Mouse (Mus musculus) frontal cortex, adult 2 months (tissue): ENCODE measurements at regions not wholly inside any gene's neighbourhood (a gene's known extent, or its start where the extent isn't known, plus 50 kb on each side); places are given as distances from the start of the nearest gene placed in this dataset.

Experiments used
- DNase-seq, 2 experiments: peaks; one replicate each; pipeline ENCODE4 v3.0.0; 2022; ENCODE audit warnings: low spot score in 1 of 2; ENCODE audit errors: extremely low spot score in 1 of 2

DNA sequence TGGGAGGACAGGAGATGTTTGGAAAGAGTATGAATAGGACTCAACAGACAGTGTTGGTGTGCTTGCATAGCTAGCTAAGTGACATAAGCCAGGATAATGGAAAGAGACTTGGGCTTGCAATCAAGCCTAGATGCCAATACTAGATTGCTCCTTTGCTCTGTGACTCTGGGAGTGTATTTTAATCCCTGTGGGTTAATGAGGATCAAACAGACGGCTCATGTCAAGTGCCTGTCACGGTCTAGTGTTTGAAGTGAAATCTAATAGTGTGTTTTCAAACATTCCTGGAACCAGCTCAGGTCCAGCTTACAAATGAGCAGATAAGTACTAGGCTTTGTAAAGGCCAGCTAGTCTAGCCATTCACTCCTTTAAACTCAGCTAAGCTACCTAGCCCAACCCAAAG is 64.1 kb upstream of the Ranbp3l start:
- DNase-seq = no peak

GRCm38 (mm10) chr15:8897487-8898158 is 70.1 kb upstream of the Ranbp3l start:
- DNase-seq = no peak

DNA sequence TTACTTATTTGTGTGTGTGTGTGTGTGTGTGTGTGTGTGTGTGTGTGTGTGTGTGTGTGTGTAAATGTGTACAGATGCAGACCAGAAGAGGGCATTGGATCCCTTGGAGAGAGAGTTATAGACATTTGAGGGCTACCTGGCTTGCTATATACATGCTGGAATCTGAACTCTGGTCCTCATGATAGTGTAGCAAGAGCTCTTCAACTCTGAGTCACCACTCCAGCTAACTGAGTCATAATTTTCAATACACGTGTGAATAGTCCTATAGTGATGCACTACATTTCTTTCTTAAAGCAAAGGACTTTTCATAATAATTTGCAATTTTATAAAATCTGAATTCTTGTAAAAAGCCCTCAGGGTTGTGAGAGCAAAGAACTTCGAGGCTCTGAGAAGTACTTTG is 70.9 kb upstream of the Ranbp3l start:
- DNase-seq = no peak

DNA sequence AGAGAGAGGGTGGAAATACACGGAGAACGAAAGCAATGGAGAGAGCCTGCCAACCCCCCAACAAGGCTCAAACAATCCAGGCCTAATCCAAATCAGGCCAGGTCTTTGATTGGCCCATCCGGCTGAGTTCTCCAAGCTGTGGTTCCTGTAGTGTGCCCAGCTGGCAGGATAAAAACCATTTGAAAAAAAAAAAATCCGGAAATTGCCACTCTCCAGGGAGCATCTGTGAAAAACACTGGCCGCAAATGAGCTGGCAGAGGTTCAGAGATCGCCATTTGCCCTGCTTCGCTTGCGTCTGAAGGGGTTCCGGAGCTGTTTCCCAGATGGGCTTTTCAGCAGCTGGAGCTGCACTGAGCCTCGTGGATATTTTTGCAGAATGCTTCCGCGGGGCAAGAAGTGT is 71.4 kb upstream of the Ranbp3l start:
- DNase-seq = peak; percentile 20 to 58

DNA sequence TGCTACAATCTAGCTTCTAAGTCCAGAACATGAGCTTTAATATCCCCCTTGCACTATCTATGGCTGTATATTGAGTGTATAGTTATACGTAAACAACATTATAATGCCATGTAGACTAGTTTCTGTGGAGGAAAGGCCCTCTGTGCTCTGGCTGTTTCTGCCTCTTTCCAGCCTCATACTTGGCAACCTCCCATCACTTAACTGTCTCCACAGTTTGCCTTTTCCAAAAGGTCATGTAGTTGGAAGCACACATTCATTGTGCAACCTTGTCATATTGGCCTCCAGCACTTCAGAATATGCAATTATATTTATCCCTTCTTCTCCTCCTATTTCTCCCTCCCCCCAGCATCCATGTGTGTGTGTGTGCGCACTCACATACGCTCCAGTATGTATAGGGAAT is 82.2 kb upstream of the Ranbp3l start:
- DNase-seq = no peak

GRCm38 (mm10) chr15:8884608-8885467 is 82.9 kb upstream of the Ranbp3l start:
- DNase-seq = peak in 1 of 2 experiments; percentile 60

- DNase-seq = no peak
These were observed 84.7 kb upstream of the Ranbp3l start for GRCm38 (mm10) chr15:8882880-8883539.

DNA sequence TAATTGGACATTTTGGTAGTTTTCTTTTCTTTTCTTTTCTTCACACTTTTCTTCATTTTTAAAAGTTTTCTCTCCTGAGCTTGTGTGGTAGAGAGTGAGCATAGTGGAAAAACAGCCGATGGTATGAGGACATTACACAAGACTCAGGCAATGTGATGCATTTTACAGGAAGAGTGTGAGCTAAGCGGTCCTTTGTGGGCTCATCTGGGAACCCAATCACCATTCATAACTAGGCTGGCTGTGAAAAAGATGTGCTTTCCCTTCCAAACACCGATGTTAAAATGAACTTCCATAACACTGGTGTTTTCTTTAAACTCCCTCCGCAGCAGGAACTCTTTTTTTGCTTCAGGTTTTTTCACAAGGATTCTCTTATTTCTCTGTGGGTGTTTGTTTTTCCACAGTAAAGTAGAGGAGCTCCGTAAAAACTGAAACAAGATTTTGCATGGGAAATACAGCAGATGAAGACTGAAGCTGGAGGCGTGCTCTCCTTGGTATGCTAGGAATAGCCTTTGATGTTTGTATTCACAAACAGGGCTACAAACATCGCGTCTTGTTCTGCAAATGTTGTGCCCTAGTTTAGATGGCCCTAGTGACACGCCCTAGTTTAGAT is 92.8 kb upstream of the Ranbp3l start:
- DNase-seq = peak in 1 of 2 experiments; percentile 42

DNA sequence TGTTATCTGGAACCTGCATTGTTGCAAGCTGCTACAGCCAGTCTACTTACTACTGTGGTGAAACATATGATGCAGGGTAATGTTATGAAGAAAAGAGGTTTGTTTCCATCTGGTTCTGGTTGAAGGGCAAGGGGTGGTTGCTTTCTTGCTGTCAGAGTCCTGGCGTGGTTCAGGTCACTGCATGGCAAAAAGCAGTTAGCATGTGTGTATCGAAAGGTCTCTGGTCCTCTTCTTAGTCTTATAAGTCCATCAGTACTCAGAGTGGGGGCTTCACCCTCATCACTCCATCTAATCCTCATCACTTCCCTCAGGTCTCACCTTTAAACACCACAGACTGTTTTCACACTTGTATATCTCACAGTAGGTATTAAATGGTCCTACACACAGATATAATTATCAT is 99.7 kb upstream of the Ranbp3l start:
- no peak for DNase-seq

- no peak for DNase-seq
These were observed 100.4 kb upstream of the Ranbp3l start for GRCm38 (mm10) chr15:8867160-8867891.

GRCm38 (mm10) chr15:8865089-8865933 is 102.4 kb upstream of the Ranbp3l start:
- DNase-seq = peak in 1 of 2 experiments; percentile 15

GRCm38 (mm10) chr15:8856419-8857084 is 111.2 kb upstream of the Ranbp3l start:
- DNase-seq = no peak

GRCm38 (mm10) chr15:8855511-8855910 is 112.2 kb upstream of the Ranbp3l start:
- no peak for DNase-seq

- DNase-seq = no peak
These were observed 113.4 kb upstream of the Ranbp3l start for GRCm38 (mm10) chr15:8854336-8854735.

DNA sequence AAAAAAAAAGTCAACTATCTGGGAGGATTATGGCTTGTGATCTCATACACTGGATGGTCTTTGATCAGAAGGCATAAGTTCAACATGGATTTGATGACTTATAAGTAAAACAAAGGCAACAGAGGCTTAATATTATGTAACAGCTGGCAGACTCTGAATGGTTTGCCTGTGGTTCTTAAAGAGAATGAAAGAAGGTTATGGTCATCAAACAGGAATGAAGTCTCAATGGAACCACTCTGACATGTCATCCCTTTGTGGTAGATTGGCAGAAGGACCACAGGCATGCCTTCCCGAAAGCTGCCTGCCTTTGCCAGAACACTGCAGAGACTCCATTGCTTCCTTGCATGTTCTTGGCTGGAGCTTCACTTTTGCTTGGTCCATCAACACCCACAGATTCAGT is 116.8 kb upstream of the Ranbp3l start:
- no peak for DNase-seq

- no peak for DNase-seq
These were observed 118.3 kb upstream of the Ranbp3l start for GRCm38 (mm10) chr15:8849413-8849812.

DNA sequence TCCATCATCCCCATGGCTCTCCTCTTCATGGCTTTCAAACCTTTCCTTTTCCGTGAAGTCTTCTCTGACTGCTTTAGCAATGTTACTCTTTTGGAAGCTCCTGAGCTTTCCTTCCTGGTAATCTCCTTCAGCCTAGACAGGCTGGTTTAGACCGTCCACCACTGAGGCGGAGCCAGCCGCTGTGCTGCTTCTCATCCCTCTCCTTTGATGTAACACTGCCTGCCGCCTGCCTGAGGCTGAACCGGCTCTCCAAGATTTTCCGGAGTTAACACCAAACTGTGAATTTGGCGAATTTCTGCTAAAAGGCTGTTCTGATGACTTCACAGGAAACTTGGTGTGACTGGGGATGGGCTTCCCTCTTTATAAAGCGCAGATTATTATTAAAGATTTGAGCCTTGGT is 125.6 kb upstream of the Ranbp3l start:
- DNase-seq = no peak

DNA sequence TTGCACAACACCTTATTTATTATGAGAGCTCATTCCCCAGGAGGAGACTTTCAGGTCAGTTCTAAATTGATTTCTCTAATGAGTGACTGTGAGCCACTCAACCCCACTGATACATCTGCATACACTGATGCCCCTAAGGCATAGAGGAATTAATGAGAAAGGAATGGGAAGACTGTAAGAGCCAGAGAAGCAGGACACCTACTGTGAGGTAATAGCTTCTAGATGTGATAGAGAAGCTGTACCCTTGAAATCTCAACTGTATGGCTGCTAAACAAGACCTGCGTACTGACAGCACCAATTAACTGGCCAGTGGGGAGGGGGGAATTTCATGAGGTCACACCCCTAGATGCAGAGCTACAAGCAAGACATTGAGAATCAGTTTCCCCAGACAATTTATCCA is 128.3 kb upstream of the Ranbp3l start:
- DNase-seq = no peak

- DNase-seq = no peak
These were observed 123.6 kb upstream of the Slc1a3 start for GRCm38 (mm10) chr15:8834151-8834550.
